In the genomic region with DNA sequence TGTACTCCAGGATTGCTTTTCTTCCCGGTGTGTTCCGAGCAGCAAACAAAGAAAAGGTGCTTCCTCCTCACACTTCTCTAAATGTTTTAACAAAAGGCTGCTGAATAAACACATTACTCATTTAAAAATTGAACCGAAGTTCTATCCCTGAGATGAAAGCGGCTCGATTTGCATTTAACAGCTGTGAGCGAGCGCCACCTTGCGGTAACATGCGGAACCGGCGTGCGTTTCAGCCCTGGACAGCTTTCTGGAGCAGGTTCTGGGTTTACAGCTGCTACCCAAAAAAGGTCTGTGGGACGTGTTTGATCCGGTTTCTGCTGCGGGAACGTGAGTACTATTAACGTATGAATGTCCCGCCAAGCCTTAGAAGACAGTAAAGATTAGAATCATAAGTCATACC, we compare ENCODE assay signal across 8 mouse cellular contexts. TPM values are rescaled to one million over a fixed set of nuclear protein-coding genes. Genes with fewer than 3 reads are reported as not detected.
DNase-seq lines count a peak whose midpoint lies in the region; ATAC-seq and TF ChIP-seq lines count a peak whose summit lies in the region.

No protein-coding gene starts in this region.

- DNase-seq in ES-CJ7 (ENCODE audit: low read depth, low spot score), result peak; percentile 87
- DNase-seq in c-Kit-positive CD71-positive TER-119-negative erythroid progenitor cells, embryonic 14.5 days (ENCODE audit: low read depth), result peak; percentile 28
- DNase-seq in heart, postnatal 4 days, result peak; percentile 89
- peak; percentile 88 to 93 for DNase-seq in layer of hippocampus, adult 2 months (ENCODE audit: low spot score in 2 of 2)
- peak; percentile 51 to 60 for DNase-seq in lung, adult 18-20 months
- peak; percentile 83 for DNase-seq in ovary, postnatal 10 days (ENCODE audit: low spot score)
- DNase-seq in urinary bladder, postnatal 10 days (ENCODE audit: low spot score), result peak; percentile 51

- H3K36me3 ChIP-seq in forebrain, embryonic 15.5 days, result no peaks in the 10 kb centered on the region

- H3K4me3 ChIP-seq in forebrain, embryonic 15.5 days, result peak overlapping the region; percentile 67
- peak overlapping the region; percentile 57 for H3K4me3 ChIP-seq in layer of hippocampus, adult 2 months

- peak; percentile 99 for TF ChIP-seq CTCF in layer of hippocampus, adult 2 months (conservative IDR thresholded peaks at IDR 0.05)

- peak; percentile 18; the same call in 1 of the 2 replicates for ATAC-seq in forebrain, embryonic 15.5 days (replicated peaks)

- no peaks in the 10 kb centered on the region for H3K9me3 ChIP-seq in forebrain, embryonic 15.5 days

- under 1% methylated on average over 18 of the region's 18 CpGs for WGBS in forebrain, embryonic 15.5 days

- H3K4me1 ChIP-seq in forebrain, embryonic 15.5 days, result peaks cover 39% of the 10 kb centered on the region

- H3K27ac ChIP-seq in forebrain, embryonic 15.5 days (replicated peaks), result 0 out of 2 replicates have a peak overlapping the region, but pooled peaks have one; percentile 59
- H3K27ac ChIP-seq in layer of hippocampus, adult 2 months, result peak overlapping the region; percentile 54

- H3K4me2 ChIP-seq in forebrain, embryonic 15.5 days (replicated peaks), result peak overlapping the region; percentile 90

- H3K27me3 ChIP-seq in forebrain, embryonic 15.5 days, result peaks cover 42% of the 10 kb centered on the region

- H3K9ac ChIP-seq in forebrain, embryonic 15.5 days (replicated peaks), result peak overlapping the region; percentile 59

RNA-seq across cellular contexts. Expression of gene Ptprt, which starts 1.9 kb away (rescaled TPM):
- polyA plus RNA-seq in forebrain, embryonic 15.5 days (2015; fragmentation: Nextera tagmentation; extraction: Ambion mirVana), result 7.2 and 8.2 TPM in 2 replicates
- 1 to 10 TPM in 1 of 2 experiments, under 1 TPM in 1; 0.81 to 1.1 TPM for total RNA-seq in heart, postnatal 4 days (2021)
- total RNA-seq in layer of hippocampus, adult 2 months (2021), result 10 to 100 TPM; 49.0 to 49.5 TPM

Comparison
In these comparisons a context has a peak if more than half of its experiments do, and no peak if none do; other contexts are left out.
1. Peak in every context shown above with its lines: DNase-seq, ATAC-seq, H3K4me3 ChIP-seq and H3K27ac ChIP-seq.
2. DNase-seq: peak in every context shown above with its lines; median percentile 90 in layer of hippocampus, adult 2 months; 89 in heart, postnatal 4 days; 87 in ES-CJ7; 83 in ovary, postnatal 10 days; 56 in lung, adult 18-20 months; 51 in urinary bladder, postnatal 10 days; 28 in c-Kit-positive CD71-positive TER-119-negative erythroid progenitor cells, embryonic 14.5 days.
3. RNA of gene Ptprt, which starts 1.9 kb away (total RNA-seq): 49.0 to 49.5 TPM in layer of hippocampus, adult 2 months; 0.81 to 1.1 TPM in heart, postnatal 4 days; every median in the first group is over 10 times any median in the second.